Mouse (Mus musculus) lung, adult 2 months (tissue): ENCODE measurements around the gene Setd5.

Experiments
- CTCF ChIP-seq: fragments of 200-500 bp; IDR thresholded peaks from 2 replicates; pipeline ENCODE4 v1.5.1; 2011; ENCODE audit warnings: mild to moderate bottlenecking, low read length, control low read depth; ENCODE audit not compliant: insufficient read depth
- POLR2A ChIP-seq: fragments of 200-500 bp; IDR thresholded peaks from 2 replicates; pipeline ENCODE4 v1.6.1; 2011; ENCODE audit warnings: low read depth, mild to moderate bottlenecking, control low read depth, low read length, borderline replicate concordance; ENCODE audit errors: extremely low read depth

DNA sequence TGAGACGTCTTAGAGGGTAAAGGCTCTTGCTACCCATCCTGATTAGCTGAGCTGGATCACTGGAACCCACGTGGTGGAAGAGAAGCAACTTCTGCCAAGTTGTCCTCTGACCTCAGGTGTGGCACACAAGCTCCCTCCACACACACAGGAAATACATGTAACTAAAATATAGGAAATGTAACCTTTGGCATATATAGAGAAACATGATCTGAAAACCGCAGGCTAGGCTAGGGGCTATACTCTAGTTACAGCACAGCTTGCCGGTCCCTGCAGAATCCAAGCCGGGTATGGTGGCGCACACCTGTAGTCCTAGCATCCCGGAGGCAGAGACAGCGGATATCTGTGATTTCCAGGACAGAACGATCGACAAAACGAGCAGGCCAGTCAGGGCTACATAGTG is 31.6 kb upstream of the Setd5 start:
- no peak for TF ChIP-seq CTCF
- no peak for TF ChIP-seq POLR2A
